Comparison of ENCODE assay signal across 9 mouse cellular contexts in genomic region chr17:67996097-67996768, GRCm38 (mm10). TPM values are rescaled to one million over a fixed set of nuclear protein-coding genes. Genes with fewer than 3 reads are reported as not detected.
DNase-seq lines count a peak whose midpoint lies in the region; ATAC-seq and TF ChIP-seq lines count a peak whose summit lies in the region.
"Had no signal": no experiment of that assay in that cellular context is flagged by ENCODE, and none has a peak within 500 bp of the region (broad histone marks: within the 10 kb centered on the region; RNA-seq: fewer than 3 reads in every experiment).

No protein-coding gene starts in this region.

- no peak overlapping the region for H3K9ac ChIP-seq in intestine, postnatal 0 days (ENCODE audit: low read depth, low read length)
- H3K9ac ChIP-seq: hindbrain, embryonic 15.5 days had no signal

- H3K4me3 ChIP-seq in kidney, adult 2 months (ENCODE audit: insufficient read depth, low read depth, low read length), result no peak overlapping the region
- no peak overlapping the region for H3K4me3 ChIP-seq in intestine, postnatal 0 days (ENCODE audit: low read depth, low read length)
- H3K4me3 ChIP-seq: hindbrain, embryonic 15.5 days had no signal

- peak; percentile 35 for DNase-seq in kidney, adult 2 months
- no peak for DNase-seq in kidney, adult 11 months
- DNase-seq in embryo, embryonic 9.5 days (ENCODE audit: extremely low spot score), result peak; percentile 61
- DNase-seq in mesoderm, embryonic 11.5 days (ENCODE audit: low read depth, low spot score), result peak; percentile 83
- no peak for DNase-seq in layer of hippocampus, adult 18-20 months (ENCODE audit: low spot score in 2 of 2)
- DNase-seq in natural killer cell, adult 2 months (ENCODE audit: low spot score in 2 of 2), result no peak
- DNase-seq in MN1 (ENCODE audit: low spot score), result no peak

- no peak for TF ChIP-seq CTCF in kidney, adult 2 months (conservative IDR thresholded peaks at IDR 0.05; ENCODE audit: insufficient read depth, insufficient read length, low read depth, low read length)
- TF ChIP-seq CTCF in intestine, postnatal 0 days (IDR thresholded peaks at IDR 0.05; ENCODE audit: low read depth), result no peak

- no peaks in the 10 kb centered on the region for H3K36me3 ChIP-seq in kidney, adult 2 months (ENCODE audit: control insufficient read depth, insufficient read depth, low read length)
- no peaks in the 10 kb centered on the region; the same call in 1 of the 2 replicates for H3K36me3 ChIP-seq in intestine, postnatal 0 days (ENCODE audit: control insufficient read depth, insufficient read depth)
- H3K36me3 ChIP-seq: hindbrain, embryonic 15.5 days had no signal

- no peak overlapping the region for H3K27ac ChIP-seq in kidney, adult 2 months (ENCODE audit: insufficient read depth, low read depth, low read length)
- no peak overlapping the region for H3K27ac ChIP-seq in intestine, postnatal 0 days (ENCODE audit: low read depth, low read length)
- H3K27ac ChIP-seq: hindbrain, embryonic 15.5 days had no signal

- no peaks in the 10 kb centered on the region for H3K9me3 ChIP-seq in intestine, postnatal 0 days (ENCODE audit: control insufficient read depth)
- H3K9me3 ChIP-seq: hindbrain, embryonic 15.5 days had no signal

- no peaks in the 10 kb centered on the region for H3K27me3 ChIP-seq in kidney, adult 2 months (replicated peaks; ENCODE audit: control insufficient read depth, insufficient read depth, low read length)
- H3K27me3 ChIP-seq in intestine, postnatal 0 days (replicated peaks; ENCODE audit: control insufficient read depth, insufficient read depth, low read length), result no peaks in the 10 kb centered on the region
- H3K27me3 ChIP-seq: hindbrain, embryonic 15.5 days had no signal

- peak overlapping the region; percentile 21 for H3K4me2 ChIP-seq in intestine, postnatal 0 days (replicated peaks; ENCODE audit: low read depth)
- H3K4me2 ChIP-seq: hindbrain, embryonic 15.5 days had no signal

- no peaks in the 10 kb centered on the region for H3K4me1 ChIP-seq in kidney, adult 2 months (ENCODE audit: control insufficient read depth, insufficient read depth, low read length)
- H3K4me1 ChIP-seq in intestine, postnatal 0 days (replicated peaks; ENCODE audit: control insufficient read depth, insufficient read depth, low read length), result no peaks in the 10 kb centered on the region
- H3K4me1 ChIP-seq: hindbrain, embryonic 15.5 days had no signal

- no peak for ATAC-seq in intestine, postnatal 0 days

- no peak for TF ChIP-seq POLR2A in kidney, adult 2 months (IDR thresholded peaks at IDR 0.05; ENCODE audit: low read depth, low read length)

- 6% methylated on average over 14 of the region's 14 CpGs for WGBS in kidney, adult 2 months
- WGBS in intestine, postnatal 0 days, result 10% methylated on average over 14 of the region's 14 CpGs

RNA-seq across cellular contexts. Expression of gene Arhgap28, which starts 7.7 kb away (rescaled TPM):
- 2.9 and 3.7 TPM in 2 replicates for polyA plus RNA-seq in kidney, adult 2 months (2012; rRNA removed)
- polyA plus RNA-seq in intestine, postnatal 0 days (2015; fragmentation: Nextera tagmentation; extraction: Ambion mirVana), result 3.8 and 3.9 TPM in 2 replicates
- total RNA-seq in layer of hippocampus, adult 18-20 months (2021), result under 1 TPM; 0.15 to 0.35 TPM

Comparison
In these comparisons a context has a peak if more than half of its experiments do, and no peak if none do; other contexts are left out.
1. DNase-seq: peak in kidney, adult 2 months (single experiment), embryo, embryonic 9.5 days (single experiment) and mesoderm, embryonic 11.5 days (single experiment); none in kidney, adult 11 months (single experiment), layer of hippocampus, adult 18-20 months (0 of 2), natural killer cell, adult 2 months (0 of 2) and MN1 (single experiment).